Mouse (Mus musculus) ovary, postnatal 10 days (tissue): ENCODE results near the gene Tex12.

Experiments
- DNase-seq: peaks from one replicate; pipeline ENCODE4 v3.0.0; 2022; ENCODE audit warnings: low spot score

The Tex12 gene

GRCm38 (mm10) chr9:50507570-50507969 is 53.6 kb downstream of the Tex12 start:
- DNase-seq, result no peak
